Mouse (Mus musculus) NIH3T3 (cell line): ENCODE data around the gene Rdh8.
"Not testable (repeated sequence)": the region's sequence is repeated elsewhere in the genome, so short reads cannot be mapped to it uniquely, and the experiment has no call there.

Experiments
- DNase-seq: peaks from one replicate; pipeline ENCODE4 v3.0.0-alpha.2; 2012; ENCODE audit warnings: low read depth

The Rdh8 gene

GRCm38 (mm10) chr9:20818236-20818635, at the start of gene Rdh8:
Gene Rdh8 (plus strand): TSS chr9:20818503.
- no peak for DNase-seq

GRCm38 (mm10) chr9:20781286-20781685, 37.0 kb upstream of the Rdh8 start:
- peak; percentile 79 for DNase-seq

GRCm38 (mm10) chr9:20785055-20785454, 33.2 kb upstream of the Rdh8 start:
- DNase-seq, result no peak

GRCm38 (mm10) chr9:20787992-20788391, 30.3 kb upstream of the Rdh8 start:
- no peak for DNase-seq

GRCm38 (mm10) chr9:20789651-20790050, 28.7 kb upstream of the Rdh8 start:
- DNase-seq, result no peak

- peak; percentile 14 for DNase-seq
These were observed 28.0 kb upstream of the Rdh8 start for GRCm38 (mm10) chr9:20790345-20790744.

- peak; percentile 64 for DNase-seq
These were observed 24.0 kb upstream of the Rdh8 start for GRCm38 (mm10) chr9:20794108-20794806.

- peak; percentile 79 for DNase-seq
These were observed 13.8 kb upstream of the Rdh8 start for GRCm38 (mm10) chr9:20804266-20805158.

- no peak for DNase-seq
These were observed 13.2 kb upstream of the Rdh8 start for GRCm38 (mm10) chr9:20805159-20805495.

GRCm38 (mm10) chr9:20805706-20806105, 12.6 kb upstream of the Rdh8 start:
- DNase-seq, result no peak

- peak; percentile 64 for DNase-seq
These were observed 8.0 kb upstream of the Rdh8 start for GRCm38 (mm10) chr9:20810271-20810670.

- DNase-seq, result no peak
These were observed 7.5 kb upstream of the Rdh8 start for GRCm38 (mm10) chr9:20810773-20811172.

- peak; percentile 76 for DNase-seq
These were observed 5.6 kb upstream of the Rdh8 start for GRCm38 (mm10) chr9:20812537-20813271.

GRCm38 (mm10) chr9:20814521-20815272, 3.6 kb upstream of the Rdh8 start, which contains the start of gene Col5a3:
Gene Col5a3 (minus strand): TSS chr9:20815067.
- DNase-seq, result peak; percentile 74

GRCm38 (mm10) chr9:20820001-20820400, 1.7 kb downstream of the Rdh8 start:
- no peak for DNase-seq

- DNase-seq, result peak; percentile 11
These were observed 4.5 kb downstream of the Rdh8 start for GRCm38 (mm10) chr9:20822821-20823220.

- DNase-seq, result peak; percentile 83
These were observed 7.5 kb downstream of the Rdh8 start for GRCm38 (mm10) chr9:20825781-20826180.

GRCm38 (mm10) chr9:20828127-20828526, 9.8 kb downstream of the Rdh8 start:
- no peak for DNase-seq

GRCm38 (mm10) chr9:20830901-20831643, 12.8 kb downstream of the Rdh8 start:
- peak; percentile 97 for DNase-seq

GRCm38 (mm10) chr9:20834881-20835280, 16.6 kb downstream of the Rdh8 start:
- peak; percentile 35 for DNase-seq

- not testable (repeated sequence) for DNase-seq
These were observed 17.2 kb downstream of the Rdh8 start for GRCm38 (mm10) chr9:20835431-20835954.
